Mouse (Mus musculus): ENCODE results near the gene Trim8. TPM values are rescaled to one million over a fixed set of nuclear protein-coding genes. Genes with fewer than 3 reads are reported as not detected.

Gene Trim8
- polyA plus RNA-seq, 1 experiment = 4.2 TPM

- H3K4me1 ChIP-seq (ENCODE audit: control insufficient read depth) = peaks cover 44% of the 10 kb centered on the region
- H3K27me3 ChIP-seq (ENCODE audit: control insufficient read depth) = no peaks in the 10 kb centered on the region
- H3K9me3 ChIP-seq (ENCODE audit: control insufficient read depth, low read length) = no peaks in the 10 kb centered on the region
- no peak overlapping the region for H3K4me3 ChIP-seq (replicated peaks)
- H3K36me3 ChIP-seq (ENCODE audit: control insufficient read depth) = peaks cover 10% of the 10 kb centered on the region
- no peak for TF ChIP-seq GATA1 (IDR thresholded peaks at IDR 0.05; ENCODE audit: low read length)
- no peak for TF ChIP-seq TAL1 (IDR thresholded peaks at IDR 0.05; ENCODE audit: low read length)
Observed at GRCm38 (mm10) chr19:46484518-46484917, 17.0 kb upstream of the Trim8 start.

DNA sequence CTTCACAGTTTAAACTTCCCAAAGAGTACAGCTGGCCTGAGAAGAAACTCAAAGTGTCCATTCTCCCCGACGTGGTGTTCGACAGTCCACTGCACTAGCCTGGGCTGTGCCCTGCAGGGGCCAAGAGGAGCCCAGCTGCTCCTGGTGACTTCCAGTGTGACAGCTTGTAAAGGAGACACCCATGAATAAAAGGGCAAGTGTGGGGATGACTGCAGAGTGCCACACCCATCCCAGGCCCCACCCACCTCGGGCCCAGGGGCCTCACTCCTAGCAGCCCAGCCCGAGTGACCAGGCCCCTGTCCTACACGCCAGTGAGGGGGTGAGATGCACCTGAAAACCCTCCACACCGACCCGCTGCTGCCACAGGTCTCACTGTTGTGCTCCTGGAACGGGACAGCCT, 15.7 kb upstream of the Trim8 start:
- peaks cover 41% of the 10 kb centered on the region for H3K4me1 ChIP-seq (ENCODE audit: control insufficient read depth)
- no peaks in the 10 kb centered on the region for H3K9me3 ChIP-seq (ENCODE audit: control insufficient read depth, low read length)
- H3K36me3 ChIP-seq (ENCODE audit: control insufficient read depth) = peaks cover 5% of the 10 kb centered on the region
- H3K4me3 ChIP-seq (replicated peaks) = no peak overlapping the region
- TF ChIP-seq GATA1 (IDR thresholded peaks at IDR 0.05; ENCODE audit: low read length) = no peak
- no peak for TF ChIP-seq TAL1 (IDR thresholded peaks at IDR 0.05; ENCODE audit: low read length)
- H3K27me3 ChIP-seq (ENCODE audit: control insufficient read depth) = no peaks in the 10 kb centered on the region

DNA sequence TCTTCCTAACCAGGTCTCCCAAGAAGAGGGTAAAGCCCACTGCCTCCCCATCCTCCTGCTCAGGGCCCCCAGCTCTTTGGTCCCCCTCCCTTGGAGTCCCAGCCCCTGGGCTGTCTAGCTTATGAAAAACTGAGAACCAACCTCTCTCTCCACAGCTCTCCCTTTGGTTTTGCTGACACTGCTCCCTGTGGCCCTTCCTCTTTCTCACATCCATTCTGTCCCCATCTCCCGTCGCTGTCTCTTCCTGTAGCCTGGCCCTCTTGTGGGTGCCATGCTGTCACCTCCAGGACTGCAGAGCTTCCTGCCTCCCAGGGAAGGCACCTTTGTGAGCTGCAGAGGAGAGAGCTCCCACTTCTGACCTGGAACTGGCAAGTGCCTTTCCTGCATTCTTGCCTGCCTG, 14.8 kb upstream of the Trim8 start:
- peaks cover 5% of the 10 kb centered on the region for H3K36me3 ChIP-seq (ENCODE audit: control insufficient read depth)
- H3K4me1 ChIP-seq (ENCODE audit: control insufficient read depth) = peaks cover 40% of the 10 kb centered on the region
- TF ChIP-seq TAL1 (IDR thresholded peaks at IDR 0.05; ENCODE audit: low read length) = no peak
- TF ChIP-seq GATA1 (IDR thresholded peaks at IDR 0.05; ENCODE audit: low read length) = no peak
- no peaks in the 10 kb centered on the region for H3K9me3 ChIP-seq (ENCODE audit: control insufficient read depth, low read length)
- no peak overlapping the region for H3K4me3 ChIP-seq (replicated peaks)
- no peaks in the 10 kb centered on the region for H3K27me3 ChIP-seq (ENCODE audit: control insufficient read depth)

DNA sequence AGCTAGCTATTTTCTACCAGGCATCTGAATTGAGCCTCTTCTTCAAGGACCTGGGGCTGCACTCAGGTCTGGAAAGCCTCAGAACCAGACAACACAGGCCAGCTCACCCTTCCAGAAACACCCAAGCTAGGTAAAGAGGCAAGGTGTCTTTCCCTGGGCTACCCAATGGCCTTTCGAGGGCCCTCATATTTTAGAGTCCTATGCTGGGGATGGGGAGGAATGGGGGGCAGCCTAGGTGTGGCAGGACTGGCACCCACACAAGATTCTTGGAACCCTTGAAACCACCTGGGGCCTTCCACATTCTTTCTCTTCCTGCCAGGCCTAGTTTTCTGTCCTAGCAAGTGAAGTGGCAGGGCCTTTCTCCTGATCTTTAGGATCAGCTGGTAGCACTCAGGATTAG, 12.1 kb upstream of the Trim8 start:
- Histone ChIP-seq H3K4me3 (replicated peaks) (no peak overlapping the region), H3K27me3 (ENCODE audit: control insufficient read depth) (no peaks in the 10 kb centered on the region), H3K36me3 (ENCODE audit: control insufficient read depth) (peaks cover 5% of the 10 kb centered on the region), H3K4me1 (ENCODE audit: control insufficient read depth) (peaks cover 28% of the 10 kb centered on the region), H3K9me3 (ENCODE audit: control insufficient read depth, low read length) (no peaks in the 10 kb centered on the region)
- no peak for TF ChIP-seq GATA1 (IDR thresholded peaks at IDR 0.05; ENCODE audit: low read length)
- TF ChIP-seq TAL1 (IDR thresholded peaks at IDR 0.05; ENCODE audit: low read length) = no peak

DNA sequence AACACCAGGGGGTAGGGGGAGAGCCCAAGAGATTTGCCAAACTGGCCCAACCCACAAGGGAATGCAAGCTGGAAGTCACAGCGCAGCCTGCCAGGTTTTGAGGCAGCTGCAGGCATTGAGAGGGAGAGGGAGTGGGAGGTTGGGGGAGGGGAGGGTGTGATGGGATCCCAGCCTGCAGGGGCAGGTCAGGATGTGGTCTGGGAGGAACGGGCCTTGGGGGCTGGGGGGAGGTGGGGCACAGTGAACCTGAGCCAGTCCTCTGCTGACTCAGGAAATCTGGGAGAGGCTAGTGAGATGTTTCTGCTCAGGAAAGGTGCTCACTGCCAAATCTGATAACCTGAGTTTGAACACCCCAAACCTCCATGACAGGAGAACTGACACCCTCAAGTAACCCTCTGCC, 10.9 kb upstream of the Trim8 start:
- Histone ChIP-seq H3K36me3 (ENCODE audit: control insufficient read depth) (peaks cover 5% of the 10 kb centered on the region), H3K4me3 (replicated peaks) (no peak overlapping the region), H3K9me3 (ENCODE audit: control insufficient read depth, low read length) (no peaks in the 10 kb centered on the region), H3K27me3 (ENCODE audit: control insufficient read depth) (no peaks in the 10 kb centered on the region), H3K4me1 (ENCODE audit: control insufficient read depth) (peaks cover 19% of the 10 kb centered on the region)
- no peak for TF ChIP-seq GATA1 (IDR thresholded peaks at IDR 0.05; ENCODE audit: low read length)
- no peak for TF ChIP-seq TAL1 (IDR thresholded peaks at IDR 0.05; ENCODE audit: low read length)

GRCm38 (mm10) chr19:46495136-46495535, 6.4 kb upstream of the Trim8 start:
- H3K4me1 ChIP-seq (ENCODE audit: control insufficient read depth) = peaks cover 14% of the 10 kb centered on the region
- no peak overlapping the region for H3K4me3 ChIP-seq (replicated peaks)
- no peak for TF ChIP-seq GATA1 (IDR thresholded peaks at IDR 0.05; ENCODE audit: low read length)
- no peak for TF ChIP-seq TAL1 (IDR thresholded peaks at IDR 0.05; ENCODE audit: low read length)
- H3K9me3 ChIP-seq (ENCODE audit: control insufficient read depth, low read length) = no peaks in the 10 kb centered on the region
- no peaks in the 10 kb centered on the region for H3K27me3 ChIP-seq (ENCODE audit: control insufficient read depth)
- no peaks in the 10 kb centered on the region for H3K36me3 ChIP-seq (ENCODE audit: control insufficient read depth)

- no peaks in the 10 kb centered on the region for H3K27me3 ChIP-seq (ENCODE audit: control insufficient read depth)
- no peaks in the 10 kb centered on the region for H3K9me3 ChIP-seq (ENCODE audit: control insufficient read depth, low read length)
- TF ChIP-seq GATA1 (IDR thresholded peaks at IDR 0.05; ENCODE audit: low read length) = no peak
- TF ChIP-seq TAL1 (IDR thresholded peaks at IDR 0.05; ENCODE audit: low read length) = no peak
- no peaks in the 10 kb centered on the region for H3K36me3 ChIP-seq (ENCODE audit: control insufficient read depth)
- no peak overlapping the region for H3K4me3 ChIP-seq (replicated peaks)
- H3K4me1 ChIP-seq (ENCODE audit: control insufficient read depth) = peaks cover 24% of the 10 kb centered on the region
Observed at GRCm38 (mm10) chr19:46497230-46497629, 4.3 kb upstream of the Trim8 start.

- H3K27me3 ChIP-seq (ENCODE audit: control insufficient read depth) = no peaks in the 10 kb centered on the region
- TF ChIP-seq GATA1 (IDR thresholded peaks at IDR 0.05; ENCODE audit: low read length) = no peak
- TF ChIP-seq TAL1 (IDR thresholded peaks at IDR 0.05; ENCODE audit: low read length) = no peak
Observed at GRCm38 (mm10) chr19:46499539-46499835, 2.0 kb upstream of the Trim8 start.

DNA sequence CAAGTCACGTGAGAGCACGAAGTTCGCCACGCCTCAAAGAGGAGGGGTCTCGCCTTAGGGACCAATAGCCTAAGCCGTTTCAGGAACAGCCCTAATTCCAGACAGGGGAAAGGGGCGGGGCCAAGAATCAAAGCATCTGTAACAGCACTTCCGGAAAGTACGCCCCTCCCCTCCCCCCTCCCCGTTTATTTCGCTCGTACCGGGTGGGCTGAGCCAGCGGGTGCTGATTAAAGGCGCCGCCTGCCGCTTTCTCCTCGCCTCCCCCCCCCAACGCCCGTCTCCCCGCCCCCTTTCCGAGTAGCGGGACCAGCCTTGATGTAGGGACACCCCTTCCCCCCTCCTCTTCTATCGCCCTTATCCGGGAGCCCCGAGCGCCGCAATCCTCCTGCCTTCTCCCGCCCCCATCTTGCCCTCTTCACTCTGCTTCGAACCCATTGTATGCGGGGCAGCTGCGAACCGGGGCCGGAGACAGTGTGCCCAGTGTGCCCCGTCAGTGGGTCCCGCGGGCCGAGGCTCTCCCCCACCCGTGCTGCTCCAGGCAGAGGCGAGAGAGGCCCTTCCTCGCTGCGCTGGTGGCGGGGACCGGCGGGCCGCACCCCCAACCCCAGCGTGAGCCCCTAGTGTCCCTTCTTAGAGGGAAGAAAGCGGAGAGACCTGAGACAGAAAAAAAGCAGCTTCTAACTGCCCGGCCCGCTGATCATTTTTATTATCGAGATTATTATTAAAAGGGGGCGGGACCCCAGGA, 1.5 kb upstream of the Trim8 start:
- Histone ChIP-seq H3K9me3 (ENCODE audit: control insufficient read depth, low read length) (no peaks in the 10 kb centered on the region), H3K4me3 (replicated peaks) (peak overlapping the region; percentile 81), H3K4me1 (ENCODE audit: control insufficient read depth) (peaks cover 52% of the 10 kb centered on the region), H3K36me3 (ENCODE audit: control insufficient read depth) (no peaks in the 10 kb centered on the region; the same call in none of the 2 replicates), H3K27me3 (ENCODE audit: control insufficient read depth) (no peaks in the 10 kb centered on the region)
- TF ChIP-seq GATA1 (IDR thresholded peaks at IDR 0.05; ENCODE audit: low read length) (no peak), TAL1 (IDR thresholded peaks at IDR 0.05; ENCODE audit: low read length) (no peak)

More at GRCm38 (mm10) chr19:46499539-46499835, 2.0 kb upstream of the Trim8 start:
- no peaks in the 10 kb centered on the region; the same call in 1 of the 2 replicates for H3K36me3 ChIP-seq (ENCODE audit: control insufficient read depth)
- peak overlapping the region; percentile 81 for H3K4me3 ChIP-seq (replicated peaks)
- H3K4me1 ChIP-seq (ENCODE audit: control insufficient read depth) = peaks cover 47% of the 10 kb centered on the region
- no peaks in the 10 kb centered on the region for H3K9me3 ChIP-seq (ENCODE audit: control insufficient read depth, low read length)

Measured in erythroblast, embryonic 14.5 days (primary cell).